Mouse (Mus musculus) kidney, adult 2 months (tissue): ENCODE data around the gene Ly9.

Experiments
- CTCF ChIP-seq: fragments of 200-500 bp; conservative IDR thresholded peaks from 2 replicates; pipeline ENCODE4 v1.5.1; 2011; ENCODE audit warnings: low read depth, mild to moderate bottlenecking, control low read depth, low read length, moderate library complexity, mixed read lengths; ENCODE audit not compliant: insufficient read depth, insufficient read length
- POLR2A ChIP-seq: fragments of 200-500 bp; IDR thresholded peaks from one replicate; pipeline ENCODE4 v1.6.1; 2011; ENCODE audit warnings: low read depth, low read length, control low read depth

DNA sequence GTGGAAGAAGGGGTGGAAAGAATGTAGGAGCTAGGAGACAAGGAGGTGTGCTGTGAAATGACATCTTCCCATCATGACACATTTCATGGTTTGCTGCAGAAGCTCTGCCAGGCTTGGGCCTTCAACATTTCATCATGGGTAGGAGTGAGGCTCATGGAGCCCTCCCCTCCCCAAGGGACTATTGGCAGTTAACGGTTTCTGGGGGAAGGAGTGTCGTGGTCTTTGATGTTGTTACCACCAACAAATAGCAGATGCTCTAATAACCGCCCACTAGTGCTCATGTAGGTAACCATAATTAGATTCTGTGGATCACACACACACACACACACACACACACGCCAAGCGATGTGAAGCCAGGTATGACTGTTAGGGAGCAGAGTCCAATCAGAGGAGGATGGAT is 45.5 kb upstream of the Ly9 start, which contains the start of gene Slamf7:
- TF ChIP-seq CTCF (no peak), POLR2A (no peak)
